Mouse (Mus musculus): Measurements from ENCODE around the gene Hmcn2.

DNA sequence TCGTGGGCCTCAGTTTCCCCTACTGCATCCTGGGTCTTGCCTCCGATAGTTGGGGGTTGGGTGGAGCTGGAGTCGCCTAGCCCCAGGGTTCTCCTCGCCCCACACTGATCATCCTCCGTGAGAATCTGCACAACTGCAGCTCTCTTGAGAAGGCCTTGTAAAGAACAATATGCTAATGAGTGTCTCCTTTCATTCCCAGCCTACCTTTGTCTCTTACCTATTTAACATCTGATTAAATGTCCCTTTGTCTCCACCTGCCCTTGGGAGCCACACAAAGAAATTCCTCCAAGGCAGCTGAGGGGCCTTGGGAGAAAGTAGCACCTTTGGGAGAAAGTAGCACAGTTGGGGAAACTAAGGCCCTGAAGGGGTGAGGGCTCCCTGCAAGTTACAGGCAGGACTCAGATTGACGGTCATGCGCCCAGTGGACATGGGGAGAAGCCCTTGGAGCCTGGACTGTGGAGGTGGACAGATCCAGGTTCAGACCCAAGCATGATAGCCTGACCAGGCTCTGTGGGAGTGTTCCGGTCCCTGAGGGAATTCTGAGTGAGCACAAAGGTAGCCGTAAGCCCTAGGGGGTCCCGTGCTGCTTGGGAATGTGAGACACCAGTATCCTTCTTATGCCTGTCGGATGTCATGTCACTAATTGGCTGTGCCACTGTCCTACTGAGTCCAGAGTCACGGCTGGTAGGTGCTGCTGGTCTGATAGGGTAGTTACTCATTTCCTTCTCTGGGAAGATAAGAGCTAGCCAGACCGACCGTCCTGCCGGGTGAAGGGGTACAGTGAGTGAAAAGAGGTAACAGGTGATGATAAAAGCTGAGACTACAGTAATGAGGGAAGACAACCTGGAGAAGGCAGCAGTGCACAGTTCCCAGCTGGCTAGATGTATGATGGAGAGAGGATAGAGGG, 188.7 kb downstream of the Hmcn2 start:
- TF ChIP-seq CTCF (IDR thresholded peaks at IDR 0.05; ENCODE audit: low read depth) (no peak), EP300 (IDR thresholded peaks at IDR 0.05; ENCODE audit: low read depth) (no peak)

Data from liver, postnatal 0 days (tissue).